Mouse (Mus musculus) heart, embryonic 10.5 days (tissue): ENCODE measurements around the gene Hpca. TPM values are rescaled to one million over a fixed set of nuclear protein-coding genes. Genes with fewer than 3 reads are reported as not detected.

Source experiments
- DNase-seq: peaks from one replicate; pipeline ENCODE4 v3.0.0-alpha.2; 2017; ENCODE audit warnings: low spot score
- H3K27ac ChIP-seq: fragments of 300-500 bp; sonication (generic); 2 replicates; pipeline ENCODE4 v1.5.1; 2016; ENCODE audit warnings: mild to moderate bottlenecking
- H3K27me3 ChIP-seq: fragments of 300-500 bp; sonication (generic); 2 replicates; pipeline ENCODE4 v1.6.1; 2016; ENCODE audit warnings: mild to moderate bottlenecking; ENCODE audit not compliant: poor library complexity, insufficient read depth, severe bottlenecking
- H3K36me3 ChIP-seq: fragments of 300-500 bp; sonication (generic); 2 replicates; pipeline ENCODE4 v1.6.1; 2016; ENCODE audit warnings: mild to moderate bottlenecking, moderate library complexity
- H3K4me1 ChIP-seq: fragments of 300-500 bp; sonication (generic); 2 replicates; pipeline ENCODE4 v1.6.1; 2016; ENCODE audit warnings: mild to moderate bottlenecking
- H3K4me3 ChIP-seq: fragments of 300-500 bp; sonication (generic); 2 replicates; pipeline ENCODE4 v1.5.1; 2016; ENCODE audit warnings: mild to moderate bottlenecking, moderate library complexity
- H3K9me3 ChIP-seq: fragments of 300-500 bp; sonication (generic); 2 replicates; pipeline ENCODE4 v1.6.1; 2016; ENCODE audit warnings: mild to moderate bottlenecking, moderate library complexity
- whole genome bisulfite sequencing: fragments of 180-500 bp; shearing (Covaris S2); methylation state at CpG from one replicate; pipeline ENCODE4 v1.1.7; 2016; 5-methylcytosine and 5-hydroxymethylcytosine counted together
- polyA plus RNA-seq: library from polyadenylated mRNA; unstranded; fragments of >200 nt; fragmentation: Nextera tagmentation; extraction: Ambion mirVana; gene quantifications from 2 replicates; pipeline ENCODE4 v1.2.1, GENCODE M21; 2016

Gene Hpca
- polyA plus RNA-seq, 1 experiment from 2014 or later = 1.4 TPM

DNA sequence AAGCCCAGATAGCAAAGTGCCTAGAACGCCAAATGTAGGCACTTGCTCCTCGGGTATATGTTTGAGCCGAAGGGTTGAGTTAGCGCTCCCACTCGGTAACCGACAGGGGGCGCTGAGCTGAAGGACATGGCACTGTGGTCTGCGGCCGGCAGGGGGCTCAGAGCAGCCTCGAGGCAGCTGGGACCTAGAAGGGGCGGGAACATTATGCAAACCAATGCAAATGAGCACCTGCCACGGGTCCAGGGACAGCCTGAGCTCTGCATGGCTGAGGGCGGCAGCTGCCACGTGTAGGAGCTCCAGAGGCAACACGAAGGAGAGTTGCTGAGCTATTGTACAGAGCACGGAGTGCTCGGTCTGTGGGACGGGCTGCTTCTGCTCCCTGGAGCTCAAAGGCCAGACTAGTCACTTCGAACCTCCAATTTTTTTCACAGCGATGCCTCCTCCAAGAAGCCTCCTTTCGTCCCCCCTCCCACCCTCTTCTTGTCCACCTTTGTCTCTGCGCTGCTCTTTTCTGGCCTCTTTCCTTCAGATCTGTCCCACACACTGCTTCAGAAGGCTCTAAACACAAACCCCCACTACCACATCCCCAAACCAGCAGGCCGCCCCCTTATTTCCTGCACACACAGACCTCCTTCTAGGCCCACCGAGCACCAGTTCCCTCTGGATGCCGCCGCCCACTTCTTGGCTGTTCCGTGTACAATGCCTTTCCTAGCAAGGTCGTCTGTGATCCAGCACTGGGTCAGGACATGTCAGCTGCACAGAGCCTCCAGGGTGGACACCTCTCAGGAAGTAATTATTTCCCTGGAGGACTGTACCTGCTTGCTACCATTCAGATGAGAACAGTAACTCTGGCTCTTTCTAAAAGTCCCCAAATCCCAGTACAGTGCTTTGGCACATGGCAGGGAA lies 8.5 kb downstream of the Hpca start:
- WGBS = 31% methylated on average over 28 of the region's 28 CpGs
- Histone ChIP-seq H3K27ac (no peak overlapping the region), H3K4me1 (peaks cover 20% of the 10 kb centered on the region; the same call in 1 of the 2 replicates), H3K4me3 (no peak overlapping the region), H3K9me3 (no peaks in the 10 kb centered on the region), H3K27me3 (peaks cover 66% of the 10 kb centered on the region), H3K36me3 (no peaks in the 10 kb centered on the region)
- peak; percentile 84 for DNase-seq

DNA sequence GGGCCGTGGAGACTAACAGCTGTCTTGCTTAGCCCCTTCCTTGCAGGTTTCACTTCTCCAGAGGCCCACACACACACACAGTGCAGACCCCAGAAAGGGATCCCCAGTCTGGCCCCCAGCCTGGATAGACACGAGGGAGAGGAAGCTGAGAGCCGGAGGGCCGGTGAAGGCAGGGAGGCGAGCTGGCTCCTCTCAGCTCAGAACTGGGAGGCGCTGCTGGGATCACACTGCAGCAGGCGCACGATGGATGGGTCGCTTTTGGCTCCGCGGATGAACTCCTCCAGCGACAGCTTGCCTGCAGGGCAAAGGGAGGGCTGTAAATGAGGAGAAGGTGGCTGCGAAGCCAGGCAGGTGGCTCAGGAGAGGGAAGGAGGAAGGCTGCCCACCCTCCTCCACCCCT lies 9.6 kb downstream of the Hpca start:
- Histone ChIP-seq H3K9me3 (no peaks in the 10 kb centered on the region), H3K27ac (no peak overlapping the region), H3K4me1 (peaks cover 20% of the 10 kb centered on the region; the same call in 1 of the 2 replicates), H3K36me3 (no peaks in the 10 kb centered on the region), H3K27me3 (peaks cover 75% of the 10 kb centered on the region), H3K4me3 (no peak overlapping the region)
- DNase-seq = no peak
- 73% methylated on average over 13 of the region's 13 CpGs for WGBS

DNA sequence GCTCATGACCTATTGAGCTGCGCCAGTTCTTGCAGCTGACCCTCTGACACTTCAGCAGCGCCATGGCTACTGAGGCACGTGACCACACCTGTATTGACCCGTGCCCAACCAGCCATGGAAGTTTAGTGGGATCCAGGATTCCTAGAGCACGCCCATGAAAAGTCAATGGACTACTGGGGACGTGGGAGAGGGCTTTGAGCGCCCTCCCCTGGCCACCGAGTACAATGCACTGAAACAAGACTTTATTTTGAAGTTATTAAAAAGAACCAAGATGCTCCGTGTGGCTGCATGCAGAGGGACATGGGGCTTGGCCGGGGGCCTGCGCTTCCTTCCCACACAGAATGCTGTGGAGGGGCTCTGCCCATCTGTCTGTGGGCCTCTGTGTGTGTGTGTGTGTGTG lies 10.5 kb downstream of the Hpca start:
- whole genome bisulfite sequencing = 55% methylated on average over 11 of the region's 11 CpGs
- Histone ChIP-seq H3K27ac (no peak overlapping the region), H3K36me3 (no peaks in the 10 kb centered on the region), H3K4me1 (peaks cover 20% of the 10 kb centered on the region; the same call in 1 of the 2 replicates), H3K27me3 (peaks cover 74% of the 10 kb centered on the region), H3K4me3 (no peak overlapping the region), H3K9me3 (no peaks in the 10 kb centered on the region)
- no peak for DNase-seq

DNA sequence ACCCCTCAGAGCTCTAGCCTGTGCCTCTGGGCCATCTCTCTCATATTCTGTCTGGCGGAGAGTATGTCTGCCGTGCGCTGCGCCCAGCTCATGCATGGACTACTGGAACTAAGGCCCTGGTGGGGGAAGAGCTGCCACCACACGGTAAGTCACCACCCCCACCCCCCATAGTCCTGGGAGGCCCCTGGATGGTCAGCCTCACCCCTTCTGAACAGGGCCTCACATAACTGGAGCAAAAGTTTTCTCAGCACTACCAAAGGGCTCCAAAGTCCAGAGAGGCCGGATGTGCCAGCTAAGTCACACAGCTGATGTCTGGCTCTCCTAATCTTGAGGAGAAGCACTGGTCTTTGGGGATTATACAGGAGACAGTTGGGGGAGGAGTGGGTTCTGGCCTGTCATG lies 11.0 kb downstream of the Hpca start:
- Histone ChIP-seq H3K27me3 (peaks cover 74% of the 10 kb centered on the region), H3K36me3 (no peaks in the 10 kb centered on the region), H3K27ac (no peak overlapping the region), H3K4me3 (no peak overlapping the region), H3K9me3 (no peaks in the 10 kb centered on the region), H3K4me1 (peaks cover 20% of the 10 kb centered on the region; the same call in 1 of the 2 replicates)
- 81% methylated on average over 6 of the region's 6 CpGs for WGBS
- no peak for DNase-seq

DNA sequence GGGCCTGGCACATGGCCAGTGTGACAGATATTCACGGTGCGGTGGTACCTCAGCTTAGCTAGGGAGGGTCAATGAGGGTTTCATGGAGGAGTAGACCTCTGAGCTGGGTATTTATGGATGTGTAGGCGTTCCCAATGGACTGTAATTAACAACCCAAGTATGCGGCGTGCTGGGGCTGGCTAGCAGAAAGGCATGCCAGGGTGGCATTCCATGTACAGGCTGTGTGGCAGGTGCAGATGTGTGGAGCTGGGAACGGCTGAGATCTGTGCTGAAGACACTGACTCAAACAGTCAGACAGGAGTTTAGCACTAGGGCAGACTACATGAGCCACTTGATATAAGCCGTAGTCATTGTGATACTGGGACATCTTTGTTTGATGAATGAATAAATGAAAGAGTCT lies 13.2 kb downstream of the Hpca start:
- 84% methylated on average over 7 of the region's 7 CpGs for WGBS

DNA sequence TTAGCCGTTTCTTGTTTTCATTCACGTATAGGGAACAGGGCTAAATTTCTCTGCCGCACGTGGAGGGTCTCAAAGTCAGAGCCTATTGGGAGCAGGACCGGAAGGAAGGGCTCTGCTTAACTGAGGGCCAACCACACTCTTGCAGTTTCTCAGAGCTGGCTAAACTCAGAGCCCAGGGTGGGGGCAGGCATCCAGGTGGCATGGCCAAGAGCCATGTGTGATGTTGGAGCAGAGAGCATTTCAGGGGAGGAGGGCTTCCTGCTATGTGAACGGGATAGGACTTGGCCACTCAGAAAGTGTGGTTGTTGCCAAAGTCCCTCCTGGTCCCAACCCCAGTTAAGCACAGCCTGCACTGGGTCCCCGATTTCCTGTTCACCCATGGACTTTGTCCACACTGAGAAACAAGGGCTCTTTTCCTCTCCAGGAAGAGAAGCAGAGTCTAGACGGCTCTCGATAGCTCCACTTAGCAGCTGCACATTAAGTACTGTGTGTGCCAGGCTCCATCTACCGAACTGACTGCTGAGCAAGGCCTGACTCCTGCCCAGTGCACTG lies 14.4 kb downstream of the Hpca start:
- 74% methylated on average over 10 of the region's 10 CpGs for WGBS
- Histone ChIP-seq H3K4me3 (no peak overlapping the region), H3K27me3 (peaks cover 73% of the 10 kb centered on the region), H3K4me1 (peaks cover 26% of the 10 kb centered on the region), H3K9me3 (no peaks in the 10 kb centered on the region), H3K36me3 (no peaks in the 10 kb centered on the region), H3K27ac (no peak overlapping the region)
- no peak for DNase-seq

More for the DNA sequence above, 13.2 kb downstream of the Hpca start:
- Histone ChIP-seq H3K27ac (no peak overlapping the region), H3K4me1 (peaks cover 30% of the 10 kb centered on the region), H3K27me3 (peaks cover 75% of the 10 kb centered on the region), H3K4me3 (no peak overlapping the region), H3K9me3 (no peaks in the 10 kb centered on the region), H3K36me3 (no peaks in the 10 kb centered on the region)
- no peak for DNase-seq

DNA sequence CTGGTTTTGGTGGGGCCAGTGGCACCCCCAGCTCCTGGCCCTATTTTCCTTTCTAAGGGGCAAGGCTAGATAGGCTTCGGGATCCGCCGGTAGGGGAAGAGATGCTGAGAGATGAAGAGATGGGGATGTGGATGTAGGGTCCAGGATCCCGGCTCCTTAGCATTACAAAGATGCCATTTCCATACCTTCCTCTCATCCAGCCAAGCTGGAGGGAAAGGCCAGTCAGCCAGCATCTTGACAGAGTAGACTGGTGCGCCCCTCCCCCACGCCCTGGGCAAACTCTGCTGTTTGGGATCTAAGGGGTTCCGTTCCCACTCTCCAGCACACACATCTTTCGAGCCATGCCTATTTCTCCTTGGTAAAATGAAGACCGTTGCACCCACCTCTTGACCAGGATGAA lies 15.8 kb downstream of the Hpca start:
- Histone ChIP-seq H3K4me1 (peaks cover 13% of the 10 kb centered on the region), H3K36me3 (no peaks in the 10 kb centered on the region), H3K27me3 (peaks cover 73% of the 10 kb centered on the region), H3K4me3 (peak overlapping the region; percentile 54; the same call in 1 of the 2 replicates), H3K9me3 (no peaks in the 10 kb centered on the region), H3K27ac (no peak overlapping the region)
- 15% methylated on average over 9 of the region's 9 CpGs for WGBS
- DNase-seq = no peak

DNA sequence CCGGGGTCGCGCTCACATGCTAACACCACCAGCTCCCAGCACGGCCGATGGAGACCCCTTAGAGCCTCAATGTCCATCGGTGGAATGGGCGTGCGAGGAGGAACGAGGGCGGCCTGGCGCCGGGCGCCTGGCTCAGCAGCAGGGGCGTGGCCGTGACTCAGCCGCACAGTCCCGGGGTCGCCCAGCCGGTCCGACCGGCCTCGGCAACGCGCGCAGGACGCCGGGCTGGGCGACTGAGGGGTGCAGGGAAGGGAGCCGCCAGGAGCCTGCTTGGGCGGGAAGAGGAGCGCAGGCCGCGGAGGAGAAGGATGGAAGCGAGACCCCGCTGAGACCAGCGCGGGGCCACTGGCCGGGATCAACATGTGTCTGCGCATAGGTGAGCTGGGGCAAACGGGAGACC lies 16.5 kb downstream of the Hpca start, which contains the start of gene Tmem54:
Gene Tmem54, plus strand, starts transcription at position 193 of the 400 bp plus-strand sequence.
- Histone ChIP-seq H3K4me1 (peaks cover 10% of the 10 kb centered on the region), H3K27ac (0 out of 2 replicates have a peak within 1 kb of the TSS, but pooled peaks have one; percentile 13), H3K27me3 (peaks cover 73% of the 10 kb centered on the region), H3K9me3 (no peaks in the 10 kb centered on the region), H3K36me3 (no peaks in the 10 kb centered on the region), H3K4me3 (peak within 1 kb of the TSS; percentile 54)
- DNase-seq = no peak
- WGBS = under 1% methylated on average over 40 of the region's 40 CpGs

DNA sequence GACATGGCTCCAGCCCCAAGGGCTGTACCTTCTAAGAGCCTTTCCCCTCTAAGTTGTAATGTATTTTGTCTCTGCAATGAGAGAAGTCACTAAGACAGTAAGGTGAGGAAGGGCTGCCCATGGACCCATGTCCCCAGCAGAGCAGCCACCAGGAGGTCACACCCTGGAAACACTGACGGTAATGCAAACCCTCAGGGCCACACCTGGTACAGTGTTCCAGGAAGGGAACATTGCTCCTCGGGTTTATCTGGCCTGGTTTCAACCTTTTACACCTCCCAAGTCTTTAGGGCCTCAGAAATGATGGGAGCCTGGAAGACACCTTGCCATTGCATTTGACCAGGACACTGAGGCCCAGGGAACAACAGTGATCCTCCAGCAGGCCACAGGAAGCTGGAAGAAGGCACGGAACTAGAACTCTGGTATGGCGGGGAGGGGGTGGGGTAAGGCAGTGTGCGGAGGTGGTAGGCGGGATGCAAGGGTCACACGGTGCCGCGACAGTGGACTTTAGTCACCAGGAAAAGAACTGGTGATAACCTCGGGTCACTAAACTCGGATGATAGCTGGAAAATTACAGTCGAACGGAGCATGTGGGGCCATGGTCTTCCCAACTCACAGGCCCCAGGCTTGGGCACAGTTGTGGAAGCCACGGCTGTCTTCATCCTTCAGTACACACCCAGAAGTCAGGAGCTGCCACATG lies 19.6 kb downstream of the Hpca start:
- no peaks in the 10 kb centered on the region for H3K9me3 ChIP-seq
- H3K36me3 ChIP-seq = no peaks in the 10 kb centered on the region
- H3K27ac ChIP-seq = no peak overlapping the region
- 64% methylated on average over 14 of the region's 14 CpGs for WGBS
- DNase-seq = no peak
- H3K4me3 ChIP-seq = no peak overlapping the region
- peaks cover 10% of the 10 kb centered on the region for H3K4me1 ChIP-seq
- H3K27me3 ChIP-seq = peaks cover 46% of the 10 kb centered on the region

DNA sequence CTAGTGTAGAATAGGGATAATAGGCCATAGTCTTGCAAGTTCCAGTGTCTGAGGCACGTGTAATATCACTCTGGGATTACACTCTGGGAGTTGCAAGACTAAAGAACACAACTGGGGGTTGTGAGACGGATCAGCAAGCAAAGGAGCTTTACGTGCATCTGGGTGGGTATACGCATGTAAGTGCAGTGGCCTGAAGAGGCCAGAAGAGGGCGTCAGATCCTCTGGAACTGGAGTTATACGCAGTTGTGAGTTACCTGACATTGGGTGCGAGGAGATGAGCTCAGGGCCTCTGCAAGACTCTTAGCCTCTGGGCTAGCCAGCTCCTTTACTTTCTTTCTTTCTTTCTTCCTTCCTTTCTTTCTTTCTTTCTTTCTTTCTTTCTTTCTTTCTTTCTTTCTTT lies 24.8 kb downstream of the Hpca start:
- Histone ChIP-seq H3K27me3 (peaks cover 33% of the 10 kb centered on the region), H3K9me3 (no peaks in the 10 kb centered on the region), H3K4me1 (no peaks in the 10 kb centered on the region), H3K4me3 (no peak overlapping the region), H3K36me3 (no peaks in the 10 kb centered on the region), H3K27ac (no peak overlapping the region)
- DNase-seq = no peak
- WGBS = 71% methylated on average over 7 of the region's 7 CpGs

DNA sequence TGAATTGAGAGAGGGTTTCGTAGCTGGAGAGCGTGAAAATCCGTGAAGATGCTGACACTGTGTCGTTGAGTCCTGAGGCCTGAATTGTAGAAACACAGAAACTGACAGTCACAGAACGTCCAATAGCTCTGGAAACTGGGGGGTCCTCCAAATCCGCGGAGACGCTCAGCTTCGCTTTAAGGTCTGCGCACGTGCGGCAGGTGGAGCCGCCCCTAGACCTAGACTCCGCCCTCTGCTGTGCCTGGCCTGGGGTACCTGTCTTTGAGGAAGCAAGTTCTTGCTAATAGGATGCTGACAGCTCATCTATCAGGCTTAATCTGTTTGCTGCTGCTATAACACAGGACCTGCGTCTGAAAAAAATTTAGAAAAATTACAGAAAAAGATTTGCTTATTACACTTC lies 26.6 kb downstream of the Hpca start:
- no peak for DNase-seq
- 28% methylated on average over 15 of the region's 15 CpGs for WGBS

DNA sequence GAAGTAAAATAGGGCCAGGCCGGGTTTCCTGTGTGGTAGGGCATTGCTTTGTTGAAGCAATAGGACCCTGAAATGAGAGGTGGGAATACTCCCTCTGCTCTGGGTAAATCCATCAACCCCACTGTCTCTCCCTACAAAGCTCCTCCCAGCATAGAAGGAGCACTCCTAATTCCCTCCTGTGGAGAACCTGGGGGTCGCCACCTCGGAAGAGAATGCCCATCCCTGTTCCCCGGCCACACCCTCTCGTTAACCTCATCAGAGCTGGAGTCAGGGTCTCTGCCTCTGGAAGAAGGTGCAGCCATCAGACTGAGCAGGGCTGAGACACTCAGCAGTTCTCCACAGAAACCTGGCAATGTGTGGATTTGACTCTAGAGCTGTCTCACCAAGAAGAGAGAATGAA lies 34.0 kb downstream of the Hpca start:
- Histone ChIP-seq H3K27ac (no peak overlapping the region), H3K27me3 (peaks cover 15% of the 10 kb centered on the region), H3K4me3 (no peak overlapping the region), H3K36me3 (peaks cover 17% of the 10 kb centered on the region), H3K9me3 (no peaks in the 10 kb centered on the region), H3K4me1 (no peaks in the 10 kb centered on the region)
- 49% methylated on average over 5 of the region's 5 CpGs for WGBS
- DNase-seq = no peak

More for the DNA sequence above, 26.6 kb downstream of the Hpca start:
- no peak overlapping the region for H3K27ac ChIP-seq
- H3K9me3 ChIP-seq = no peaks in the 10 kb centered on the region
- H3K4me1 ChIP-seq = no peaks in the 10 kb centered on the region
- H3K27me3 ChIP-seq = peaks cover 33% of the 10 kb centered on the region
- no peaks in the 10 kb centered on the region for H3K36me3 ChIP-seq
- no peak overlapping the region for H3K4me3 ChIP-seq

DNA sequence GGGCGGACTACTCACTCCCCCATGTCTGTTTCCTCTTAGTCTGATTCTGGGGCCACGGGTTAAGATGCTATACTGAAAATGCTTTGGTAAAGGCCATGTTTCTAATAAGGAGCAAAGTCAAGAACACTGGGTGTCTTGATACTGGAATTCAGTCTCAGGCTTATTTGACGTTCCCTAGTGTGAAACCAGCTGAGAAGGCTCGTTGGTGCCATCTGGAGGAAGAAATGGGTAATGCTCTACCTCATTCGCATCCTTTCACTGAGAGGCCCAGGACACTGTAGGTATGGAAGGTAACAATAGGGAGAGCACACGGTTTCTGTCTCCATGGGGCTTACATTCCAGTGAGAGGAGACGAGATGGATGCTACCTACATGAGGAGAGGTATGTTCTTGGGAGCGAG lies 35.8 kb downstream of the Hpca start:
- Histone ChIP-seq H3K36me3 (peaks cover 31% of the 10 kb centered on the region), H3K4me3 (no peak overlapping the region), H3K4me1 (no peaks in the 10 kb centered on the region), H3K9me3 (no peaks in the 10 kb centered on the region), H3K27me3 (peaks cover 8% of the 10 kb centered on the region; the same call in 1 of the 2 replicates), H3K27ac (no peak overlapping the region)
- DNase-seq = no peak
- WGBS = 30% methylated on average over 8 of the region's 8 CpGs
